Mouse (Mus musculus) kidney, adult 18-20 months (tissue): ENCODE measurements around the gene Nkain4.
A peak's percentile ranks its signal among the peaks of the same experiment; 100 is the strongest.

ENCODE experiments used
- DNase-seq: peaks from one replicate; pipeline ENCODE4 v3.0.0; 2021

Nkain4 gene

DNA sequence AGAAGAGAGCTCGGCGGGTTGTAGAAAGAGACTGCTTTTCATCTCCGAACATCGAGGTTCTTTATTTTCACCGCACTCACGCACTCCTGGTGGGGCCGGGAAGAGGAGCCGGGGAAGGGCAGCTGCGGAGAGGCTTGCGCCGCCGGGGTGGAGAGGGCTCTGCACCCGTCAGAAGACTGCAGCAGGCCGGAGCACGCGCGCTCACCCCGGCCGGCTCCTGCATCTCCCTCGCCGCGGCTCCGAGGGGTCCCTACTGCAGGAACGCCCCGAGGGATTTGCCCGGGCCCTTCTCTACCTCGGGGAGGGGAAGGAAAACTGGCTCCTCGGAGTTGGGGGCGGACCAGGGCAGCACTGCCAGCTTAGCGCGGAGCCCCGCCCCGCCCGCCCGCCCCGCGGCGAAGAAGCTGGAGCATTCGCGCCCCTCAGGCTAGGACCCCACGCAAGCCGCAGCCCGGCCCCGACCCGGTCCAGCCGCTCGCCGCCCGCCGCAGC is 60.9 kb downstream of the Nkain4 start:
- no peak for DNase-seq

DNA sequence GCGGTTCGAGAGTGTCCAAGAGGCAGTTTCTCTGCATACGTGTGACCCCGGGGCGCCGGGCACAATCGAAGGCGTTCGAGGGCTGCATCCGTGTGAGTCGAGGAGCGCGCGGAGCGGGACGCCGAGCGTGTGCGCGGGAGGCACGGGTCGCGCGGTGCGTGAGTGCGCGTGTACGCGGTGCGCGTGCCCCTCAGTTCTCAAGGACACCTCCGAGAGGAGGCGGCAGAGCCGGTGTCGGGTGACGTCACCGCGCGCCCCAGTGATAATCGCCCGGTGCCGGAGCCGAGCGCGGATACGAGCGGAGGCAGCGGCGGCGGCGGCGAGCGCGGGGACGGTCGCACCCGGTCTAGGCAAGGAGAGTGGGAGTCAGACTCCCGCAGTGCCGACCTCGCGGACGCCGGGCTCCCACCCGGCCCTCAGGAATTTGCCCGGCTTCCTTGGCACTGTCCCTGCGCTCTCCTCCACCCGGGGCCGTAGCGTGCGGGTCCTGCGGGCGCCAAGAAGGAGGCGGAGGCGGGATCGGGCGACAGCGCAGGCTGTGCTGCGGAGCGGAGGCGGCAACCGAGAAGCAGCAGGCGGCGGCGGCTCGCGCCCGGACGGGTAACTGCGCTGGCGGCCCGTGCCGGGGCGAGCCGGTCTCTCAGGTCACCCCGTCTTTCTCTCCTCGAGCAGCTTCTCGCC is 61.5 kb downstream of the Nkain4 start:
- DNase-seq: peak; percentile 13

GRCm38 (mm10) chr2:180891835-180892323 is 62.6 kb downstream of the Nkain4 start:
- no peak for DNase-seq

- no peak for DNase-seq
Measured at GRCm38 (mm10) chr2:180891075-180891834, 63.2 kb downstream of the Nkain4 start.

DNA sequence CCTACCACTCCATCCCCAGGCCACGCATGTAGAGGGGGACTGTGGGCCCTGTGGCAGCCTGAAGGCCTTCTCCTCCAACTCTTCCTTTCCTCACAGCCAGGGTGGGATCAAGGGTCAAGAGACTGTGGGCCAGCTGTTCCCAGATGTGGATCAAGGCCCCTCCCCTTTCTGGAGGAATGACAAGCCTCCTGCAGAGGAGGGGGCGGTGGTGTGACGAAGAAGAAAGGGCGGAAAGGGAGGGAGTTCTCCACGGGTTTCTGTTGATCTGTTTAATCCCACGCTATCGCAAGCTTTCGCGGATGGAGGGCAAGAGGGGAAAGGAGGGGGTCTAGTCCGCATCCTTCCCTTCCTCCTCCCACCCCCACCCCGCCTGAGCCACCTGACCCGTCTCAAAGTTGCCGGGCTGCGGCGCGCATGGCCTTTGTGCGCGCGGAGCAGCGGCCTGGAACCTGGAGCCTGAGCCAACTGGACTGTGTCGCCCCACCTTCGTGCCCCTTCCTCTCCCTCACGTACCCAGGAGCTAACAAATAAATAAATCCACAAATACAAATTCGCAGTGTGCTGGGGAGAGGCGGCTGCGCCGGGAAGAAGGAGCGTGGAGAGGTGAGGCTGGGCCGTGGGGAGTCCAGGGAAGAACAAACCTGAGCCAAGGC is 64.0 kb downstream of the Nkain4 start:
- no peak for DNase-seq

- no peak for DNase-seq
Measured at GRCm38 (mm10) chr2:180889921-180890280, 64.6 kb downstream of the Nkain4 start.

DNA sequence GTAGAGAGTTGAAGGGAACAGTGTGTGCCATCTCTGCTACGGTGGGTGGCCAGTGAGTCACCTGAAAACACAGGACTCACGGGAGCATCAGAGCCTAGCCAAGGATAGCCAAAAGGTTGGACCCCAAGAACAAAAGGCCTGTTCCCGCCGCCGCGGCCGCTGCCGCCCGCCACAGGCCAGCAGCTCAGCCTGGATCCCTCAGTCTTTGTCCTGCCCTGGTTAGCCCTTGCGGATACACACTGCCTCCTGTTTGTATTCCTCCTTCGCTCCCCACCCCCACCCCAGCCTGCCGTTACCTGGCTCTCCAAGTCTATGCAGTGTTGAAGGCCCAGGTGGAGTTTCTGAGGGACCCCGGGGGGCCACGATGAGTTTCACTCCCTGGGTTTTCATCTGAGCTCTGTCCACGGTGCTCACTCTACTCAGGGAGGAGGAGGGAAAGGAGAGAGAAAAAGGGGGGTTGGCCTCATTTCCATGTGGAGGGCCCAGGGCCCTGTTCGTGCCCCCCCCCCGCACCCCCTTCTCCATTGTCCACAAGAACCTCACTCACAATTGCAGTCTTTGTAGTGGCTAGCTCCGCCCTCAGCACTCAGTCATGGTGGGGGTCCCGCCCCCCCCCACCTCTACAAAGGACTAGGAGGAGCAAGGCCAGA is 65.1 kb downstream of the Nkain4 start:
- DNase-seq: no peak

- no peak for DNase-seq
Measured at GRCm38 (mm10) chr2:180885270-180885669, 69.2 kb downstream of the Nkain4 start.
